Mouse (Mus musculus): ENCODE measurements around the gene Gm21953. TPM values are rescaled to one million over a fixed set of nuclear protein-coding genes. Genes with fewer than 3 reads are reported as not detected.
"Not testable (repeated sequence)": the region's sequence is repeated elsewhere in the genome, so short reads cannot be mapped to it uniquely, and the experiment has no call there.

Gm21953 gene
- total RNA-seq (2015; ENCODE audit: low replicate concordance) (not detected in 2 replicates), total RNA-seq (2017; ENCODE audit: low replicate concordance) (not detected in 2 replicates)

GRCm38 (mm10) chr4:42293967-42294366, at the start of gene Gm21953:
Gm21953 (plus strand) TSS chr4:42294267.
- ATAC-seq (replicated peaks; ENCODE audit: low FRiP score, poor library complexity, severe bottlenecking): not testable (repeated sequence)

DNA sequence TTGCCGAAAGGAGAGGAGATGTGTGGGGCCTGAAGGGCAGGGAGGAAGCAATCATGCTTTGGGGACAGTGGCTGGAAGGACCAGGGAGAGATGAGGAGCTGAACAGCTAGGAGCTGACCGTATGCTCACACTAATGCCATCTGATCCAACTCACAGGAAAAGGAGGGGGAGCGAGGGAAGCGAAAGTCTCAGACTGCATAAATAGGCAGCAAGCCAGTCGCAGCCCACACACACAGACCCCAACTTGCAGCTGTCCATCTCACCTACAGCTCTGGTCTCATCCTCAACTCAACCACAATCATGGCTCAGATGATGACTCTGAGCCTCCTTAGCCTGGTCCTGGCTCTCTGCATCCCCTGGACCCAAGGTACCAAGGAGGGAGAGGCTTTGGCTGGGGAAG, 38.6 kb upstream of the Gm21953 start, which contains the start of gene Ccl21b:
Ccl21b (plus strand) TSS at position 301 of the 400 bp plus-strand sequence.
- not testable (repeated sequence) for ATAC-seq (replicated peaks; ENCODE audit: low FRiP score, poor library complexity, severe bottlenecking)

DNA sequence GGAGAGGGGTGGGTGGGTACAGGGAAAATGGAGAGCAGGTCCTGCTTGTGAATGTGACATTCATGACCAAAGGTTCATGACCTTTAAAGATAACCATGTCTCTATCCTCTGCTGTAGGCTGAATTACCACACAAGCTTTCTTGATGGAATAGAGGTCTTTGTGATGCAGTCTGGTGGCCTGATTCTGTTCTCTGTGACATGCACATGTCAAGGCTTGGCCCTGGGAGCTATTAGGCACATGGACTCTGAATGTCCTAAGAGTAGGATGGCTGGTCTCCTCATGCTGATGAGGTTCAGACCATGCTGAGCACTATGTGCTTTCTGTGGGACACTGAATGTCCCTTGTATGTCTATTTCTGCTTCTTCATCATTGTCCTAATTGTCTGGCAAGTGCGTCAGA, 24.0 kb downstream of the Gm21953 start, which contains the start of gene Fam205a3:
Fam205a3 (plus strand) TSS at position 301 of the 400 bp plus-strand sequence.
- not testable (repeated sequence) for ATAC-seq (replicated peaks; ENCODE audit: low FRiP score, poor library complexity, severe bottlenecking)

Other genes with a start within 250 kb of the Gm21953 start
- not detected in 2 replicates for gene Gm3893, start 203.1 kb upstream of the Gm21953 start, total RNA-seq (2015; ENCODE audit: low replicate concordance)
- gene Gm3893, start 203.1 kb upstream of the Gm21953 start, total RNA-seq (2017; ENCODE audit: low replicate concordance): not detected in 2 replicates
- gene Gm13304, start 179.4 kb upstream of the Gm21953 start, total RNA-seq (2015; ENCODE audit: low replicate concordance): not detected in 2 replicates
- not detected in 2 replicates for gene Gm13304, start 179.4 kb upstream of the Gm21953 start, total RNA-seq (2017; ENCODE audit: low replicate concordance)
- not detected in 2 replicates for gene Gm13306, start 140.8 kb upstream of the Gm21953 start, total RNA-seq (2015; ENCODE audit: low replicate concordance)
- gene Gm13306, start 140.8 kb upstream of the Gm21953 start, total RNA-seq (2017; ENCODE audit: low replicate concordance): not detected in 2 replicates
- gene Gm13305, start 125.7 kb upstream of the Gm21953 start, total RNA-seq (2015; ENCODE audit: low replicate concordance): not detected in 2 replicates
- not detected in 2 replicates for gene Gm13305, start 125.7 kb upstream of the Gm21953 start, total RNA-seq (2017; ENCODE audit: low replicate concordance)
- not detected in 2 replicates for gene Gm10600, start 53.6 kb upstream of the Gm21953 start, total RNA-seq (2015; ENCODE audit: low replicate concordance)
- not detected in 2 replicates for gene Gm10600, start 53.6 kb upstream of the Gm21953 start, total RNA-seq (2017; ENCODE audit: low replicate concordance)
- gene Ccl21b, start 38.5 kb upstream of the Gm21953 start, total RNA-seq (2015; ENCODE audit: low replicate concordance): not detected in 2 replicates
- not detected in 2 replicates for gene Ccl21b, start 38.5 kb upstream of the Gm21953 start, total RNA-seq (2017; ENCODE audit: low replicate concordance)
- gene Fam205a3, start 24.1 kb downstream of the Gm21953 start, total RNA-seq (2015; ENCODE audit: low replicate concordance): not detected in 2 replicates
- 0.23 and 0.39 TPM in 2 replicates for gene Fam205a3, start 24.1 kb downstream of the Gm21953 start, total RNA-seq (2017; ENCODE audit: low replicate concordance)
- not detected in 2 replicates for gene Gm21586, start 145.1 kb downstream of the Gm21953 start, total RNA-seq (2015; ENCODE audit: low replicate concordance)
- gene Gm21586, start 145.1 kb downstream of the Gm21953 start, total RNA-seq (2017; ENCODE audit: low replicate concordance): not detected in 2 replicates
- 1.1 and 1.3 TPM in 2 replicates for gene Gm2163, start 172.5 kb downstream of the Gm21953 start, total RNA-seq (2015; ENCODE audit: low replicate concordance)
- gene Gm2163, start 172.5 kb downstream of the Gm21953 start, total RNA-seq (2017; ENCODE audit: low replicate concordance): 0.51 TPM in 1 of 2 replicates, not detected in the other
- not detected in 2 replicates for gene Fam205a2, start 233.9 kb downstream of the Gm21953 start, total RNA-seq (2015; ENCODE audit: low replicate concordance)
- 0.23 and 0.39 TPM in 2 replicates for gene Fam205a2, start 233.9 kb downstream of the Gm21953 start, total RNA-seq (2017; ENCODE audit: low replicate concordance)